Mouse (Mus musculus) left cerebral cortex, adult 2 months (tissue): Measurements from ENCODE around the gene Csnk1e. TPM values are rescaled to one million over a fixed set of nuclear protein-coding genes. Genes with fewer than 3 reads are reported as not detected.

ENCODE experiments used
- DNase-seq, 2 experiments: peaks; one replicate each; pipeline ENCODE4 v3.0.0; 2021 to 2022; ENCODE audit warnings: low spot score in 2 of 2, mixed read lengths in 1 of 2; ENCODE audit errors: extremely low spot score in 1 of 2
- H3K27ac ChIP-seq: fragments of 200-600 bp; 2 replicates; pipeline ENCODE4 v1.8.1; 2022
- H3K4me3 ChIP-seq: fragments of 200-600 bp; 2 replicates; pipeline ENCODE4 v1.8.1; 2022
- CTCF ChIP-seq: fragments of 200-600 bp; IDR thresholded peaks from 2 replicates; pipeline ENCODE4 v1.8.1; 2022; ENCODE audit warnings: antibody characterized with exemption, mild to moderate bottlenecking, moderate library complexity
- intact Hi-C: fragments of 180-260 bp; cut with DNase I; formaldehyde crosslinking; loops from one replicate; pipeline ENCODE4 v1.15.1; 2025
- total RNA-seq, 2 experiments: library from RNA; stranded (reverse); gene quantifications; 2 replicates each; pipeline ENCODE4 v1.2.3; 2021

Csnk1e gene
- total RNA-seq, 2 experiments from 2014 or later: 153 to 159 TPM

DNA sequence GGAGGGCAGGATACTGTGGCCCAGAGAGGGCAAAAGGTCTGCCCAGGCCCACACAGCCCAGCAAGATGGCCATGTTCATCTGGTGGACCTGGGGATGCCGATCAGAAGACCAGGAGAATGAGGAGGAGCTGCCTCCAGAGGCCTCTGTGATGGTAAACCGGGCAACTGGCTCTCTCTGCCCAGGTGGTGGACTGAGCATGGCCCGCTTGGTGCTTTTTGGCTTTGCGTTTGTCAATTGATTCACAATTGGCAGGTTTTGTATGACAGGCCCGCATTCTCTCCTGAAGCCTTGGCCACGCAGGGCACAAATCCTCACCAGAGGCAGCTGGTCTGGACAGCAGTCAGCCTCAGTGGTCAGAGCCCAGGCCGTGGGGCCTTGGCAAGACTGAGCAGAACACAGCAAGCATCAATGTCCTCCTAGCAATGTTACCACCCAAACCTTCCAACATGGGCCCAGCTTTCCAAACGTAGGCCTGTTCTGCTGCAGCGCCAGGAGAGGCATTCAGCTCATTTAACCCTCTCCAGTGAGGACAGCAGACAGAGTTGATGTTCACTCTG is 12.3 kb downstream of the Csnk1e start:
- no peak for DNase-seq
- Histone ChIP-seq H3K27ac (peak overlapping the region; percentile 97), H3K4me3 (no peak overlapping the region; the same call in 1 of the 2 replicates)
- intact Hi-C loops: loop anchor here (2.0 kb wide), 1 partner anchor 62 kb away; the partner anchor contains the start of gene Kcnj4
- no peak for TF ChIP-seq CTCF

DNA sequence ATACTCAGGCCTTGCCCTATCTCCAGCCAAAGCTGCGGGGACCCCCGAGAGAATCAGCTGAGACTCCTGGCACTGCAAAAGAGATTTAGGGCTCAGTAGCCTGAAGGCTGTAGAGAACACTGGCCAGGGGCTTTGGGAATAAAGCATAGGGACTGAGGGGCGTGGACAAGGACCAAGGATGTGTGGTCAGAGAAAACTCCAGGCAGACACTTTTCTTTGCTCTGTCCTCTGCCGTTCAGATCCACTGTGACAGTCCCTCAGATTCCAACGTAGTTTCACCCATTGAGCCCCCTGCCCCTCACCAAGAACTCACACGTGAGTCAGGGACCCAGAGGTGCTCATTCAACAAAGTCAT is 13.1 kb downstream of the Csnk1e start:
- Histone ChIP-seq H3K4me3 (peak overlapping the region; percentile 56), H3K27ac (peak overlapping the region; percentile 97)
- no peak for DNase-seq
- intact Hi-C loops: loop anchor here (2.0 kb wide), 1 partner anchor 63 kb away; the partner anchor contains the start of gene Kcnj4
- no peak for TF ChIP-seq CTCF

DNA sequence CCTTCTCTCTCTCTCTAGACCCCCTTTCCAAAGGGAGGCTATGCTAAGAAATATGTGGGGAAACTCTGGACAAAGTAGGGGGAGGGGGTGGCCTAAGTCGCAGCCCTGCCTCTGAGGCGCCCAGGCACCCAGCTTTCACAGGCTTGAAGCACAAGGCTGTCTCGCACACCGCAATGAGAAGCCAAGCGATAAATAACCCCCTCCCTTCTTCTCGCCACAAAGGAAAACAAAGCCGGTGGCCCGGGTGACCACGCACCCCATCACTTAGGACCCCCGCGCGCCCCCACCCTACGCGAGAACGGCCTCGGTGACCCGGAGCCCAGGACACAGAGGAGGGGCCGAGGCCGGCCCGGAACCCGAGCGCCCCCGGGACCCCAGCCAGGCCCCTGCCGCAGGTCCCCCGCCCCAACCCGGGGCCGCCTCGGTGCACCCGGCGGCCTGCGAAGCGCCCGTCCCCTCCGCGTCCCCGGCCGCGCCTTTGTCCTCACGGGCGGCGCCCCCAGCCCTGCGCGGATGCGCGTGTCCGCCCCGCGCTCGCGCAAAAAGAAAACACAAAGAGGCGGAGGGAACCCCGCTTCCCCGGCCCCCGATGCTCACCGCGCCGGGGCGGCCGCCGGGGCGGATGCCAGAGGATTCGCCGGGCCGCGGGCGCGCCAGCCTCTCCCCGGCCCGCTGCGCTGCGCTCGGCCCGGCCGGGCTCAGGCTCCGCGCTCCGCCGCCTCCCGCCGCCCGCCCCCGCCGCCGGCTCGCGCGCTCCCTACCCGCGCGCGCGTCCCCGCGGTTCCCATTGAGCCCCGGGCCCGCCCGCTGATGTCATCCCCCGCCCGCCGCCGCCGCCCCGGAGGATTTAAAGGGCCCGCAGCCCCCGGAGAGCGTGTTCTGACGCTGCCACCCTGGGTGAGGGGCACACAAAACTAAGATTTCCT is 13.8 kb downstream of the Csnk1e start:
- TF ChIP-seq CTCF: no peak
- H3K27ac ChIP-seq: peak overlapping the region; percentile 97
- peak overlapping the region; percentile 82 for H3K4me3 ChIP-seq
- intact Hi-C loops: loop anchor here (2.0 kb wide), 2 partner anchors 39 to 63 kb away; partner anchors contain the start of genes Kcnj4 and Tmem184b
- peak; percentile 85 to 86 for DNase-seq

DNA sequence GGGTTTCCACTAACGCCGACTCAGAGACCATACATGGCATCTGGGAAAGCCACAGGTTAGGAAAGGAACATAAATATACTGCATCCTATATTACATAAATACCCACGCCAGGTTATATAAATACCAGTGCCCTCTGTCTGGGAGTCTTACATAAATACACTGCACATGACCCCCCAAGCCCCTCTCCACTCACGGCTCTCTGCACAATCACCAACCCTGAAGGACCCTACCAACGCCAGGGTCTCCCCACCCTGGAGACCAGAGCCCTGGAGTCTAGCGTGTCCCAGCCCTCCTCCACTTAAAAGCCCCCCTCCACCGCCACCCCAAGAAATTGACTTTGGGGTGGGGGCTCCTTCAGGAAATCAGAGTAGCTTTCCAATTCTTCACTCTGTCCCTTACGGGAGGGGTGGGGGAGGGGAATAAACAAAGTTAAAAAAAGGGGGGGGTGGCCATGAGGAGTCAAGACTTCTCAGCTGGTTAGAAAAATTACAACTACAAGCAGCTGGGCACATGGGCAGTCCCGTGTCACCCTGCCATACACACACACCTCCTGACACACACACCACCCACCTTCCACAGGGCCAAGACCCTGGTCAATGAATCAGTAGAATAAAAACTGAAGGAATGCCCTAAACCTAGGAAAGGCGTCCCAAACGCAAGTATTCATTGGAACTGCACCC is 14.6 kb downstream of the Csnk1e start:
- no peak for DNase-seq
- H3K4me3 ChIP-seq: peak overlapping the region; percentile 82
- intact Hi-C loops: loop anchor here (2.0 kb wide), 1 partner anchor 38 kb away; the partner anchor contains the start of gene Tmem184b

DNA sequence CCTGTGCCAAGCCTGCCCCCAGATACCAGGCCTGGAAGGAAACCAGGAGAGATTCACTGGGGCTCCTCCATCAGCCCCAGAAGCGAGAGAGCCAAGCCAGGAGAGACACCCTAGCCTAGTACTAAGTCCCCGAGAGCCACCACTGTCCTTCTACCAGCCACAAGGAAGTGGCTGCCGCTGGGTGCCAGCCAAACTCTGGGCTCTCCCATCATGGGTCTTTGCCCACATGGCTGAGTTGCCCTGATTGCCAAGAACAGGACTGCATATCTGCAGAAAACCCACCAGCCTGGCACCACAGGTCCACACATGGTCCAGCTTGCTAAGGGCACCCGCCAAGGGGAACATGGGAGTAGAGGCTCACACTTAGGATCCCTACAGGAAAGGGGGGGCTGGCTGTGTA is 15.1 kb downstream of the Csnk1e start:
- Histone ChIP-seq H3K4me3 (peak overlapping the region; percentile 82), H3K27ac (peak overlapping the region; percentile 95)
- no peak for TF ChIP-seq CTCF
- peak in 1 of 2 experiments; percentile 60 for DNase-seq
- intact Hi-C loops: loop anchor here (2.0 kb wide), 1 partner anchor 37 kb away; the partner anchor contains the start of gene Tmem184b

More for the DNA sequence above, 14.6 kb downstream of the Csnk1e start:
- peak overlapping the region; percentile 95 for H3K27ac ChIP-seq
- no peak for TF ChIP-seq CTCF

DNA sequence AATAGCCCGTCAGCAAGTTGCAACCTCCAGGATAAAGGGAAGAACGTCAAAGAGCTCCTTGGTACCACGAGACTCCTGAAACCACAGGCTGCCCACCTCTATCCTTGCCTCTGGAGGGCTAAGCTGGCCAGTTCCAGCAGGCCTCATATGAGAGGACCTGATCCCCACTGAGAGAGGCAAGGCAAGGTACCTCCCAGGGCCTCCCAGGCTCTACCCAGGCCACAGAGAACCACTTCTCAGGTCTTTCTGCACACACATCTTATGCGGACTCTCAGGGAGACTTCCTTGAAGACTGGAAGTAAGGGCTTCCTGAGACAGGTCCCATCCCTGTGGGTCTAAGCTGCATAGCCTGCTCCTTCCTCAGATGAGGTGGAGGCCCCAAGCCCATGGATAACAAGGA is 16.0 kb downstream of the Csnk1e start:
- no peak for TF ChIP-seq CTCF
- intact Hi-C loops: no loop called here
- DNase-seq: no peak
- no peak overlapping the region; the same call in 1 of the 2 replicates for H3K27ac ChIP-seq
- no peak overlapping the region for H3K4me3 ChIP-seq

DNA sequence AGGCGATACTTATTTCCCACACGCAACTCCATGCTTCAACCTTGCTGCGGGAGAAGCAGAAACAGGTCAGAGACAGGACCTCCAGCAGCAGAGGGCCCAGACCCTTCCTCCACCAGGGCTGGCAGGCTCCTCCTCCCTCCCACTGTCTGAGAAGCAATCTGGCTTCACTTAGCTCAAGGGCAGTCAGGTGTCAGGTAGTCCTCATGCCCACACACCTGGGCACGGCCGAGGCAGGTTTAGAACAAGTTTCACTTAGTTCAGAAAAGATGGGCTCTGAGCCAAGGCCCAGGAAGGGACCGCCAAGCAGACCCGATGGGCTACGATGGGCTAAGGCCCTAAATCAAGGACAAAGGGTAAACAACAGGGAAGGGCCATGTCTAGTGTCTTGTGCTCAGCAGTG is 16.6 kb downstream of the Csnk1e start:
- TF ChIP-seq CTCF: no peak
- H3K27ac ChIP-seq: peak overlapping the region; percentile 32
- H3K4me3 ChIP-seq: no peak overlapping the region
- intact Hi-C loops: no loop called here
- DNase-seq: no peak

DNA sequence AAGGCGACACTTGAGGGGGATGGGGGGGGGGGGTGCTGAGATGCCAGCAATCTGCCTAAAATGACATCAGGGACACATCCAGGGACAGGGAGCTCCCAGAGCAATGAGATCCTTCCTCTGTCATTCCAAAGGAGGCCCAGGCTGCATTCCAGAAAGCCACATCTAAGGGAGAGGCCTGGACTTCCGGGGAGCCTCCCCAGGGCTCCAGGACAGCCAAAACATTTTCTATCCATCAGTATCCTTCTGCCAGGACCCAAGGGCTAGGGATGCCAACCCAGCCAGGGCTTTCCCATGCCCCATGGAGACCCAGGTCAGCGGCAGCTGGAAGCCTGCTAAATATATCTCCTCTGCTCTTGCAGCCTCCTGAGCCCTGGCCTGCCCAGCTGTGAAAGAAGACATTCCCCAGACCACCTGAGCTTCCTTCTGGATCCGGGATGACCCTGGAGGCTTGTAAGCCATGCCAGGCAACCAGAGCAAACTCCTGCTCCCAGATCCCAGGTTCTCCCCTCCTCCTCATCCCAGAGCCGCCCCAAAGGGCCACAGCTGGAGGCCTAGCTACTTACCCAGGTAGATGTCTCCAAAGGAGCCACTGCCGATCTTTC is 17.1 kb downstream of the Csnk1e start:
- Histone ChIP-seq H3K4me3 (no peak overlapping the region), H3K27ac (no peak overlapping the region; the same call in 1 of the 2 replicates)
- no peak for DNase-seq
- no peak for TF ChIP-seq CTCF
- intact Hi-C loops: no loop called here

DNA sequence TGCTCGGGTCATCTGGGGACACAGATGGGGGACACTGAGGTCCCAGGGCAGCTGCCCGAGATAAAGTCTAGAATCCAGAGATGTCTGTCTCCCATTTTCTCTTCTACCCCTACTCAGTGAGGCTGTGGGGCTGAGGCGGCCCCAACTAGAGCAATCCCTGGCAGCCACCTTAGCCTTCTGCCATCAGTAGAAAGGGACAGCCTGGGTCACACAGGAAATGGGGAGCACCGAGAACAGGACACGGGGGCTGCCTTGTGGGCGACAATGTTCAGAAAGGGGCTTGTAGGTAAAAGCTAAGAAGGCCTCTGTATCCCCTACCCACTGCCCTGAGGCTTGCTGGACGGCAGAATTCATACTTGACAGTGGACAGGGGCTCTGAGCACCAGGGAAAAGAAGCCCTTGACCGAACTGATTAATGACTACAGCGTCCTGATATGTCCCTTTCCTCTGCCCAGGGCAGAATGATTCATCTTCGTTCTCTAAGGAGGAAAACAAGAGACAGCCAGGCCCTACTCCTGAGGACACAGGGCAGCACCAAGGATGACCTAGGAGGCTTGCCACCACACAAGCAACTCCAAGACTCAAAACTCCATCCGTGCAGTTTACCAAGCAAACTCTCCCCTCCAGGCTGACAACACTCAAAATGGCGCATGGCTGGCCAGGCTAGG is 17.7 kb downstream of the Csnk1e start:
- no peak for TF ChIP-seq CTCF
- intact Hi-C loops: no loop called here
- no peak for DNase-seq
- Histone ChIP-seq H3K27ac (no peak overlapping the region), H3K4me3 (no peak overlapping the region)

DNA sequence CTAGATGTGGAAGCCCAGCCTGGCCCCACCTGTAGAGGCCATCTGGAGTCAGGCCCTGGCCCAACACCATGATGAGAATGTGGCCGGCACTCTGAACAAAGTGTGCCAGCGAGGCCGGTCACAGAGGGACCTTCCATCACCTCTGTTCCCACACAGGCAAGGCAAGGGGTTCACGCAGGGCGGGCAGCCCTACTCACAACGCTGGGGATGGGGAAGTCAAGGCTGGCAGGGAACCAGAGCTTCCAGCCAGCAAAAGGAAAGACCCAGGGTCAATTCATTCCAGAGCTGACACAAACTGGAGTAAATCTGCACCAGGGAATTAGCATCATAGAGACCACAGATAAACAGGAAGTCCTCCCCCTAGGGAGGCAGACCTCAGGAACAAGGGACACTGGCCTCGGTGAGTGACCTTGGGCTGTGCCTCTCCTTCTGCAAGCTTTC is 18.9 kb downstream of the Csnk1e start:
- no peak for DNase-seq
- Histone ChIP-seq H3K27ac (peak overlapping the region; percentile 20; the same call in 1 of the 2 replicates), H3K4me3 (no peak overlapping the region)
- intact Hi-C loops: no loop called here
- TF ChIP-seq CTCF: no peak

DNA sequence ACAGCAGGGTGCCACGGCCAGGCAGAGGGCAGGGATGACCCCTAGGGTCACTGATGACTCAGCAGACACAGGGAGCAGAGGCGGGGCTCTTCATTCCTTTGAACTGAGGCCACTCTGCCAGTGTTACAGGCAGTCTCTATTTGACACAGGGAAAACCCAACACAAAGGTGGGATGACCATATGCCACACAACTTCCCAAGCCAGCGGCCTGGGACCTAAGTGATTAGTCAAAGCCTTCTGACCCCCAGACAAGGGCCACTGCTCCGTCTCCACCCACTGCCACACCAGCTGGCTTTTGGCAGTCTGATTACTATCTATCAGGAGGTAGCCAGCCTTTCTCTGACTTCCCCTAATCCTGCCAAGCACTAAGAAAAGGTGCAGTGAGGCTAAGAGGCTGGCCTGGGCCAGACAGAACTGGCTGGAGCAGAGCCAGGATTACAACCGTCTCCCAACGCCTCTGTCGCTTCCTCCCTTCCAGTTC is 20.1 kb downstream of the Csnk1e start:
- intact Hi-C loops: no loop called here
- no peak for TF ChIP-seq CTCF
- H3K27ac ChIP-seq: peak overlapping the region; percentile 25; the same call in 1 of the 2 replicates
- no peak for DNase-seq
- no peak overlapping the region for H3K4me3 ChIP-seq
